Mouse (Mus musculus) lung, postnatal 25 days (tissue): Measurements from ENCODE around the gene Fam185a.

Experiments
- DNase-seq: peaks from one replicate; pipeline ENCODE4 v3.0.0; 2022; ENCODE audit warnings: low spot score

Gene Fam185a

DNA sequence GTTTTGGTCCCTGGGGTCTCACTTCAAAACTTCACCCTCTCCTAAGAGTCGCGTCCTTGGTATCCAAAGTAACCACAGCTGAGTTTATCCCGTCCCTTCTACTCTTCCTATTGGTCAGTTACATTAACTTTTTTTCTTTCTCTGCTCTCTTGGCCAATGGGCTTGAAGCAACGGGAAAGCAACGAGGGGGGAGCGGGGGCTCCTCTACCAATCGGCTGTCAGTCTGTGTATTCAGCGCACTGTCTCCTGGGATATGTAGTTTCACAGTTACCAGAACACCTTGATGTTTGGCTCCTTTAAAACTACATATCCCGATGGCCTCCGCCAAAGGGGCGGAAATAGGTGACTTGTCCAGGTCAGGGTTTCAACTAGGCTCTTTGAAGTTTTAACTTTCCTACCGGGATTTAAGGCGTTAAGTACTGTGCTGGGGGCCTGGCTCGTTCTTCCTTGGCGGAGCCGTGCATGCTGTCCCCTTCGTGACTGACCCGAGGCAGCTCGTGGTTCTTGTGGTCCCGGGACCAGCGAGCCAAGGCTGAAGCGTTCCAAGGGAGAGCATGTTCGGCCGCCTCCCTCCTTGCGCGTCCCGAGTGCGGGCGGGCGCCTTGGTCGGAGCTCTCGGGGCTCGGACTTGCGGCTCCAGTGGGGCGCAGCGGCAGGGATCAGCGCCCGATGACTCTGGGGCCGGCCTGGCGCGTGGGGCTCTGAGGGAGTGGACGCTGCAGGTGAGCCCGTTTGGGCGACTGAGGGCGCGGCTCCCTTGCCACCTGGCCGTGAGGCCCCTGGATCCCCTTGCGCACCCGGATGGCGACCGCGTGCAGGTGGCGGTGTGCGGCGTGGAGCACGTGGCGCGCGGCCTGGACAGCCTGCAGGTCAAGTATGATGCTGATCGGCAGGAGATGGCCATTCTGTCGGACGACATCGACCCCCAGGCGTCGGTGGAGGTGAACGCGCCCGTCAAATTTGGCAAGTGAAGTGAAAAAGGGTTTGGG is at the start of gene Fam185a, which contains the start of gene Ccdc146:
TSS of gene Fam185a (plus strand) at position 345 of the 989 bp plus-strand sequence.
TSS of gene Ccdc146 (minus strand) at position 64 of the 989 bp plus-strand sequence.
- peak; percentile 99 for DNase-seq

DNA sequence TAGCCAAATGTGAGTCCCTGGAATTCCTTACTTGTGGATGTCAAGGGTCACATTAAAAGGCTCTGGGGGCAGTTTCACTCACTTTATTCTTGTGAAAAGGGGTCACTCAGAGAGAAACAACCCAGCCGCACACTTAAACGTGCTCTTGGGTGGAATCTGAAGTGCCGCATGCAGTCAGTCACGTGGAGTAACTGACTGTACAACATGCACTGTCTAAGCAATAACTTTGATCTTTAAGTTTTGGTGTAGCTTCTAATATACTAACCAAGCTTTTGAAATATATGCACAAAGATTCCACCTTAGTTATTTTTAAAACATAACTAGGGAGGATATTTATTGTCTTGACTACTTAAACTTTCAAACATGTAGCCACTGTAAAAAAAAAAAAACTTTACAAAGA is 47.8 kb upstream of the Fam185a start:
- DNase-seq, result no peak

- DNase-seq, result no peak
Measured at GRCm38 (mm10) chr5:21378397-21378796, 46.4 kb upstream of the Fam185a start.

DNA sequence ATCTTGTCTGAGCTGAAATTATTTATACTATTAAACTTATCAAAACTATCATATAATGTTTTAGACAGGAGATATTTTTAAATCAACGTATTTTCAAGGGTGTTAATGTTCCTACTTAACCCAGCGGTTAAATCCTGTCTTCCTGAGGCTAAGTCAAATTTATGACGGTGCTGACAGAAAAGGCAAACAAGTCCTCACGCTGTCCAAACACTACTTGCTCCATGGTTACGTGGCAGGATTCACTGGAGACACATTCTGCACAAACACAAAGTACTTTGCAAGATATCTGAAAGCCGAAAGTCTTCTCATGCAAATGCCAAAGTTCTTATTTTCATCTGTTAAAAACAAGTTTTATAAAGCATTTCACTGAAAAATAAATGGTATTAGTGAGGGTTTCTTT is 42.8 kb upstream of the Fam185a start:
- DNase-seq, result no peak

DNA sequence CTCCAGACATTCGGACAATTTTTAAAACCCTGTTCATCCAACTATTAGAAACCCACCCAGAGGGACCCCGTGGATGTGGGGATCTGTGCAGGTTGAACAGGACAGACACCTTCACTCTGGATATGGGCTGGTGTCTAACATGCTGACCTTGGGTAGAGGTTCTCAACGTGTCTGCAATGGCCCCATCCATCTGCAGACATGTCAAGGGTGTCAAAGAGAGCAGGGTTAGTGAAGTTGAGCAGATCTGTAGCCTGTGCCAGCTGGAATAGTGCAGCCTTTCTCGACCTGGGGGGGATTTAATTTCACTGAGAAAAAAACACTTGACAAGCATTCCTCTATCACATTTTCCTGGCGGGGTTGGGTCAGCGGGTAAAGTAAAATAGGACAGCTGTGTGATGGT is 42.1 kb upstream of the Fam185a start:
- DNase-seq, result no peak

DNA sequence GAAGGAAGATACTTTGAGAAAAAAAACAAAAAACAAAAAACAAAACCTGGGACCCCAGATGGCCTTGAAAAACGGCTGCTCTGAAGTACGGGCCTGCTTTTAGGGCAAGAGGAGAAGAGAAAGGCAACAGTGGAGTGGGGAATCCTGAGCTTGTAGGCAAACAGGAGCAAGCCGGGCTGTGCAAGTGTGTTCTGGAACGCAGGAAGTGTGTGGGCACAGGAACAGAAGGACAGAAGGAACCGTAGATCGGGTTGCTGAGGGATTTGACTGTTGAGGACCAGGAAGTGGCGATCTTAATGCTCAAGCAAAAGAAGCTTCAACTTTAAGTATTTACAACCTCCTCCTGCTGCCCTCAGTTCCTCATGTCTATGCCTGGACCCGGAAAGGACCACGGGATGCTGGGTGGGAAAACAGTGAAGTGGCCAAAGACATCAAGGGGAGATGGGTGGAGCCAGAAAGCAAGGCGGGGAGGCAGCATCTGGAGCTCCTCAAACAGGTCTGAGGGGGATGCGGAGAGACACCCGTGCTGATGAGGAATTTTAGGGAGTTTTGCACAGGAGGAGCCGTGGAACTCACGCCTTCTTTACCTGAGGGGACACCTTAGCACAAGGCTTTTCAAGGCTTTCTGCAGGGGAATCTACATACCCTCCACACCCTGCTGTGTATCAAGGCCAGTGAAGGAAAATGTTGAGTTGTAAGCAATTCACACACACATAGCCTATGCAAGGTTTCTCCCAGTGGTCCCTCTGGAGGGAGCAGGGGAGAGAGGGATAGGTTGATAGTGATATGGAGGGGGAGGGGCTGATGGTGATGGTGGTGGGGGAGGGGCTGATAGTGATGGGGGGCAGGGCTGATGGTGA is 41.1 kb upstream of the Fam185a start:
- DNase-seq, result no peak

DNA sequence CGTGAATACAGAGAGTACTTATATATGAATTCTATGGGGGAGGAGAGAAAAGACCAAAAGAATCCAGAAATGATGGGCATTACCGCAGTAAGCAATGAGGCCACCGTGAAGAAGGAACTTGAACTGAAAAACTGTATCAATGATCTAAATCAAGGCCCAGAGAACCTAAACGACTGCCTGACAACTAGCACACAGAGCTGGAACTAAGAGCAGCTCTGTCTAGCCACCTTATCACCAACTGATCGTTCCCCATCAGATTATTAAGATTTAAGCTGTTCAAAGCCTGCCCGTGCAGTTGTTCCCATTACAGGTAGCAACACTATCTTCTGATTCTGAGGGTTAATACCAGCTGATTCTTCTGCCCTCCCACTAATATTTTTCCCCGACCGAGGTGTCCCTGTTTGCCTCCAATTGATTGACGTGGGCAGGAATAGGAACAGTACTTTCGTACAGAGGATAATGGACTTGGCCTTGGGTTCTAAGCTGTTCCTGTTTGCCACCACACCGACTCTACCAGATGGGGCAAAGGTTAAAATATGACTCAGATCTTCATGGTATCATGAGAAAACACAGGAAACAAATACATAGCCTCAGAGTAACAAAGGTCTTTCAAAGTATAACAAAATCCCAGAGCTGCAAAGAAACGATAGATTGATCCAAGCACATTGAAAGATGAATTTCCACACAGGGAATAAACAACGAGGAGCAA is 40.4 kb upstream of the Fam185a start:
- no peak for DNase-seq

GRCm38 (mm10) chr5:21384976-21385375 is 39.8 kb upstream of the Fam185a start:
- DNase-seq, result no peak

- DNase-seq, result no peak
Measured at GRCm38 (mm10) chr5:21386432-21386831, 38.3 kb upstream of the Fam185a start.

- DNase-seq, result no peak
Measured at GRCm38 (mm10) chr5:21387340-21387739, 37.4 kb upstream of the Fam185a start.

DNA sequence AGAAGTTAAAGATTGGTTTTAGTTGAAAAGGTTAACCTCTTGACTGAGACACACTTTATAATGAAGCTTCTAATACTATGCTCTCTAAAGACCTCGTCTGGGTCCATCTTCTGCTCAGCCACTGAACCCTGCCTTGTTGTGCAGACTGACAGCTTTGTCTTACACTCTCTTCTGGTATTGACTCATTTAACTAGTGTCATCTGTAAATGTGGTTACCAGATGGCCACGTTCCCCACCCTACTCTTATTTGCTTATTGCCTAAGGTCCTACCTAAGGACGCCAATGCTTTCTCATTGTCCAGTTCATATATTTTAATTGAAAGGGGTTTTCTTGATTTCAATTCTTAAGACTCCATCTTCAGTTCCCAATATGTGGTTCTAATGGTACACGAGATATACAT is 35.9 kb upstream of the Fam185a start:
- no peak for DNase-seq

DNA sequence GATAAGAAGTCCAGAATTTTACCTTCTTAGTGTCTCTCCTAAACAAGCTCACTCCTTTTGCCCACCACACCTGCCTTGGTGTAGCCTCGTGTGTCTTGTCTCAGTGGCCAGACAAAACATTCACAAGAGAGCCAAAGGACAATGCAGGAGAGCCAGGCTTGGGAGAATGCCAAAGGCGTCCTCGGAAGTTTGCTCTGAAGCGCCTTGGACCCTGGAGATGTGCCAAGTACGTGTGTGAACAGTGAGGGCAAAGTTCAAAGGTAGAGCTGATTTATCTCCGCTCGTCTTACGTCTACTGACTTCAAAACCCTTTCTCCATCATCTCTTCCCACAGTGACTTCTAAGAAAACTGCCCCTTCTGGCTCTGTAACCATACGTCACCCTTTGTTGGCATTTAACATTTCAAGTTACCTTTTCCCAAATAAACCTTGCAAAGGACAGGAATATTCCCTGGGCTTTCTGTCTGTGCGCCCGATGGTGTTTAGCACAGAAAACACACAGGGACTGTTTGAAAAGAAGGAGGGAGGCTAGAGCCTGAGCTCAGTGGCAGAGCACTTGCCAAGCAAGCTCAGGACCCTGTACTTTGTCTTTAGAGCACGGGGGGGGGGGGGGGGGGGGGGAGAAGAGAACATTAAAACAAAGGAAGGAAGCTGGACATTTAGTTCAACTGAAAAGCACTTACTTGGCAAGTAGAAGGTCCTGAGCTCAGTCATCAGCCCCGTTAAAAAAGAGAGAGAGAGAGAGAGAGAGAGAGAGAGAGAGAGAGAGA is 33.0 kb upstream of the Fam185a start:
- DNase-seq, result no peak

GRCm38 (mm10) chr5:21394562-21394961 is 30.2 kb upstream of the Fam185a start:
- no peak for DNase-seq

- DNase-seq, result no peak
Measured at GRCm38 (mm10) chr5:21395205-21395840, 29.4 kb upstream of the Fam185a start.

DNA sequence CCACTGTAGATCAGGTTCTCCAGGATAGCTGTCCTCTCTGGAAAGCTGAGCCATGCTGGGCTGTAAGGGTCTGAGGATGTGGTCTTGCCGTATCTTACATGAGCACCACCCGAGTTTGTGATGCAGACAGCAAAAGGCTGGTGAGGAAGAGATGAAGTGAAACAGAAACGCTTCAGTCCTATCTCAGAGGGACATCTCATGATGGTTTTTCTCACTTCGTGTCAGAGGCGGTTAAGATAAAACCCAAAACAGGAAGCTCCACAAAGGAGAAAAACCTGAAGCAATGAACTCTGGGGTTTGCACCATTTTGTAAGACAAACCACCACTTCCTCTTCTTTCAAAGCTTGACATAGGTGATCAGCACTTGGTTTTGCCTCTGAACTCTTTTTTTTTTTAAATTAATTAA is 13.5 kb upstream of the Fam185a start:
- peak; percentile 78 for DNase-seq

DNA sequence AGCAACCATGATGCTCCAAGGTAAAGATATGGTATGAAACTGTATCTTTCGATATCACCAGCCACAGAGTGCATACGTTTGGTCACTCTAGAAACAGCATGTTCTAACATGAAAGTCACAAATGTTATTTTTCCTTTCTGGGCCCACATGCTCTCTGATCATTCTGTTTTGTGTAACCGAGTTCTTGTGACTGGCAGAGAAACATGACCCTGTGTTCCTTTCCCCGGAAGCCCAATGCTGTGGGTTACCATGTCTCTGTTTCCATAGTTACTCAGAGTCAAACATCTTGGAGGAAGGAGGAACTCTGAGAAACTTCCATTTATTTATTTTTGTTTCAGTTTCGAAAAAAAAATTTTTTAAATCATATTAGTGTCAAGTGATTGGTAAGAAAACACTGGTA is 12.7 kb upstream of the Fam185a start:
- peak; percentile 49 for DNase-seq

DNA sequence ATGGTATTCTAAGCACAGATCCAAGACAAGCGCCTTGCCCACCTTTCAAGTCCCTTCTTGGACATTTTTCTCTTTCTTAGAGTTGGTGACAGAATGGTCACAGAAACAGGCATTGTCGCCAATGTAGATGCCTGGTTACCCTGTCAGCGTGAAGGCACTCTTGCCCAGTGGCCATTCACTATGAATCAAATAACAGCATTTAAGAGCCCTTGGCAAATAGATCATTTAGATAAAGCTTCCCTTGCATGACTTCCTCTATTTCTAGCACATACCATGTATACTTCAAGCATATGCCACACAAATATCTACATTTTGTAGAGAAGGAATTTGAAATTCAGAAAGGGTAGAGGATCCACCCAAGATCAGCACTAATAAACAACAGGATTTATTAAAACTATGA is 11.4 kb upstream of the Fam185a start:
- DNase-seq, result no peak

GRCm38 (mm10) chr5:21414116-21414820 is 10.5 kb upstream of the Fam185a start:
- DNase-seq, result peak; percentile 15

- no peak for DNase-seq
Measured at GRCm38 (mm10) chr5:21418613-21419012, 6.1 kb upstream of the Fam185a start.

DNA sequence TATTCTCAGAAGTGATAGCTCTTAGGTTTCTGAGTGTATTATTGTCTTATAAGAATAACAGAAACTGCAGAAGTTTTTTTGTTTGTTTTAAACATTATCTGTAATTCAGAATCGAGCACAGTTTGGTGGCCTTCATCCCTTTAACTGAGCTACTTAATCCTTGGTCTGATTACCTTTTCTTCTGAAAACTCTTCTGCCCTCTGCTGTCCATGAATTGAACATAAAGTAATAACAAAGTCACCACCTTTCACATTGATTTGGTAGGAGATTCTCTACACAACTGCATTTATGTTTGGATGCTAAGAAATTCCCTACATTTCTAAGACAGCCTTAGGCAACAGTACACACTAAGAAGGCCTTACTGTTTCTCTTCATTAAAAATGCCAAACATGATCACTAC is 4.1 kb upstream of the Fam185a start:
- DNase-seq, result peak; percentile 56
